In genomic region chr16:86034772-86035171, GRCm38 (mm10) we compare ENCODE assay signal across 20 mouse cellular contexts.
"Had no signal": no experiment of that assay in that cellular context is flagged by ENCODE, and none has a peak within 500 bp of the region (broad histone marks: within the 10 kb centered on the region; RNA-seq: fewer than 3 reads in every experiment).

No protein-coding gene starts in this region.

- H3K36me3 ChIP-seq: limb, embryonic 12.5 days; limb, embryonic 15.5 days; lung, embryonic 15.5 days; neural tube, embryonic 12.5 days; neural tube, embryonic 15.5 days had no signal

- H3K4me3 ChIP-seq: limb, embryonic 12.5 days; limb, embryonic 15.5 days; lung, embryonic 15.5 days; neural tube, embryonic 12.5 days; neural tube, embryonic 15.5 days had no signal

- H3K4me1 ChIP-seq: limb, embryonic 12.5 days; limb, embryonic 15.5 days; lung, embryonic 15.5 days; neural tube, embryonic 12.5 days; neural tube, embryonic 15.5 days had no signal

- DNase-seq: kidney, adult 18-20 months; kidney, adult 9 months; kidney, postnatal 14 days; kidney, postnatal 4 days; left cerebral cortex, postnatal 4 days; liver, postnatal 0 days; lung, postnatal 10 days; lung, postnatal 4 days; midbrain, embryonic 14.5 days; retina, postnatal 1 day; thymus, adult 18-20 months; thymus, postnatal 14 days; thymus, postnatal 4 days had no signal

- H3K27me3 ChIP-seq: limb, embryonic 12.5 days; limb, embryonic 15.5 days; lung, embryonic 15.5 days; neural tube, embryonic 12.5 days; neural tube, embryonic 15.5 days had no signal

- H3K4me2 ChIP-seq: limb, embryonic 12.5 days; limb, embryonic 15.5 days; liver, embryonic 11.5 days; lung, embryonic 15.5 days; midbrain, embryonic 11.5 days; neural tube, embryonic 12.5 days; neural tube, embryonic 15.5 days had no signal
